Mouse (Mus musculus): ENCODE results near the gene Fhad1.
A peak's percentile ranks its signal among the peaks of the same experiment; 100 is the strongest.

Fhad1 gene

GRCm38 (mm10) chr4:141886385-141886968 is 128.4 kb downstream of the Fhad1 start:
- no peak for DNase-seq (ENCODE audit: low read depth, low spot score)

DNA sequence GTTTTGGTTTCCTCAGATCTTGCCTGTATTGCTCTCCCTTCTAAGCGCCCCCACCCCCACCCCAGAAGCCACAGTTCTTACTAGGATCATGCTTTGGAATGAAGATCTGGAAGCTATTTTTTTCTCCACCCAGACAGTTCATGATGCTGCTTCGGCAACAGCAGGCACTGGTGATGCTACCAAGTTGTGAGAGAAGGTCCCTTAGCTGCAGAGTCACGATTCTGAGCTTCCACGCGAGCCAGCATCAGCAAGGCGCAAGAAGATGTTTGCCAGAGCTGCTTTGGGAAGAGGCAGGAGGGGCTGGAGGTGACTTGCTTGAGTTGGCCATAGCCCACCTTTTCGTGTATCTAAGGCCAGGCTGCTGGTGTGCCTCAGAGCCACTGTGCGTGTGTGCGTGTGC is 129.4 kb downstream of the Fhad1 start:
- DNase-seq (ENCODE audit: low read depth, low spot score), result no peak

DNA sequence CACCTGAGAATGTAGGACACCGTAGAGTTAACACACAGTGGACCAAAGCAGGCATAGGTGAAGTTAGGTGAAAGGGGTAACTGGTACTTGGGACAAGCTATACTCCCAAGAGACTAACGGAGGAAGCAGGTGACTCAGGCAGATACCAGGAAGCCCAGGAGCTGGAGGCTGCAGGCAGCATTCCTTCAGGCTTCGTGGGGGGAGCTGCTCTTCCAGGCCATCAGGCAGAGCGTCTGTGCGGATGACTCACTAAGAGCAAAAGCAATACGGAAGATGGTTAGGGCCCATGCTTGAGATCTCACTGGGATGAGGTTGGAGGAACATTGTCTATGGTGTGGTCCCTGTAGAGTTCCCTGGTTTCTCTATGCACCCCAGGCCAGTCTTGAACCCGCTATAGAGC is 132.0 kb downstream of the Fhad1 start:
- DNase-seq (ENCODE audit: low read depth, low spot score), result no peak

- no peak for DNase-seq (ENCODE audit: low read depth, low spot score)
Observed at GRCm38 (mm10) chr4:141881950-141882349, 132.9 kb downstream of the Fhad1 start.

- DNase-seq (ENCODE audit: low read depth, low spot score), result no peak
Observed at GRCm38 (mm10) chr4:141881289-141881914, 133.5 kb downstream of the Fhad1 start.

- DNase-seq (ENCODE audit: low read depth, low spot score), result no peak
Observed at GRCm38 (mm10) chr4:141879875-141880274, 135.0 kb downstream of the Fhad1 start.

DNA sequence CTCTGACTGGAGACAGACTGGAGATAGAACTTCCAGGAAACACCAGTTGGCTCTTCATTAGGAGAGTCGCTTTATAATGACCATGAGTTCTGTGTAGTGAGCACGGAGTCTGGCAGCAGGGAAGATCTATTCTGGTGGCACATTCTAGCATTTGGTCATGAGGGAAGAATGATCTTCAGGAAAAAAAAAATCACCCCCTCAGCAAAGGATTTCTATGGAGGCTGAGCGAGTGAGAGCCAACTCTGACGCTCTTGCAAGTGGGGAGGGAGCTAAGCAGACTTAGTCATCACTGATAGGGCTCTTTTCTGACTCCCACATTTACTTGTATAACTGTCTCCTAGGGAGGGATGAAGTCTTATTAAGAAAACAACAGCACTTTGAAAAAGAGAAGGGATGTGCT is 135.8 kb downstream of the Fhad1 start:
- no peak for DNase-seq (ENCODE audit: low read depth, low spot score)

- no peak for DNase-seq (ENCODE audit: low read depth, low spot score)
Observed at GRCm38 (mm10) chr4:141878621-141879020, 136.3 kb downstream of the Fhad1 start.

DNA sequence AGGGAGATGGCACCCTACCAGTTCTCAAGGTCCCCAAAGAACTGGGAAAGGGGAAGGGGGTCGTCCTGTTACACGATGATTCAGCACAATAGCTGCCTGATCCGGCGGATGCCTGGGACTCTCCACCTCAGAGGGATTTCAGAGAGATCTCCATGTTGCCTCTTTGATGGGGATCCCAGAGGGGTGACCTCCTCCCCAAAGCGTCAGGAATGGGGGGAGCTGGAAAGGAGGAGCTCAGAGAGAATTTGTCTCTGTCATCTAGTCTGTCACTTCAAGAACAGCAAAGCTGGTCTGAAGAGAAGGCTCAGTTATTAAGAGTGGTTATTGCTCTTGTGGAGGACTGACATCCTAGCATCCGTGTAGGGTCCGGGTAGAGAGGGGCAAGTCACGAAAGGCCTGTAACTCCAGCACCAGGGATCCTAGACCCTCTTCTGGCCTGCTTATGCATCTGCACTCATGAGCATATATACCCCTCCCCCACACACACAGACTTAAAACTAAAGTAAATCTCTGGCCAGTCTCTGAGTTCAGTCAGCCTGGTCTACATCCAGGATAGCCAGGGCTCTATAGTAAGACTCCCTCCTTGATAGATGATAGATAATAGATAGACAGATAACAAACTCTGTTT is 139.3 kb downstream of the Fhad1 start:
- no peak for DNase-seq (ENCODE audit: low read depth, low spot score)

GRCm38 (mm10) chr4:141874601-141875460 is 140.1 kb downstream of the Fhad1 start, which contains the start of gene Efhd2:
Efhd2 (minus strand) TSS chr4:141874920.
- DNase-seq (ENCODE audit: low read depth, low spot score), result peak; percentile 80

GRCm38 (mm10) chr4:141874111-141874600 is 140.7 kb downstream of the Fhad1 start:
- DNase-seq (ENCODE audit: low read depth, low spot score), result no peak

GRCm38 (mm10) chr4:141872977-141873376 is 141.9 kb downstream of the Fhad1 start:
- DNase-seq (ENCODE audit: low read depth, low spot score), result no peak

GRCm38 (mm10) chr4:141871909-141872308 is 143.0 kb downstream of the Fhad1 start:
- no peak for DNase-seq (ENCODE audit: low read depth, low spot score)

DNA sequence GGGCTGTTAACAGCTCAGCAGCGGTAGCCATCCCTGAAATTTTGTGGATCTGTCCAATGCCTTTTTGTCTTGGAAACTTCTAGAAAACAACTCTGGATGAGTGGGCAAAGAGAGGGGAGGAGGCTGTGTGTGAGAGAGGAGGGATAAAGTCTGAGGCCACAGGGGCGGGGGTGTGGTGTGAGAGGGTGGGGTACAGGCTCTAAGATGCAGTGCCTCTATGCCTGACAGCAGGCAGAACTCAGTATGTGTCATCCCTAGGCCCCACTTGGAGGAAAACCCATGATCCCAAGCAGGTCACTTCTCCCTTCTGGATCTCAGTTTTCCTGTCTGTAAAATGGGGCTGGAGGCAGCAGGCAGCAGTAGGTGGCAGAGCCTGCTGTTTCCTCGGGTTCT is 143.6 kb downstream of the Fhad1 start:
- no peak for DNase-seq (ENCODE audit: low read depth, low spot score)

DNA sequence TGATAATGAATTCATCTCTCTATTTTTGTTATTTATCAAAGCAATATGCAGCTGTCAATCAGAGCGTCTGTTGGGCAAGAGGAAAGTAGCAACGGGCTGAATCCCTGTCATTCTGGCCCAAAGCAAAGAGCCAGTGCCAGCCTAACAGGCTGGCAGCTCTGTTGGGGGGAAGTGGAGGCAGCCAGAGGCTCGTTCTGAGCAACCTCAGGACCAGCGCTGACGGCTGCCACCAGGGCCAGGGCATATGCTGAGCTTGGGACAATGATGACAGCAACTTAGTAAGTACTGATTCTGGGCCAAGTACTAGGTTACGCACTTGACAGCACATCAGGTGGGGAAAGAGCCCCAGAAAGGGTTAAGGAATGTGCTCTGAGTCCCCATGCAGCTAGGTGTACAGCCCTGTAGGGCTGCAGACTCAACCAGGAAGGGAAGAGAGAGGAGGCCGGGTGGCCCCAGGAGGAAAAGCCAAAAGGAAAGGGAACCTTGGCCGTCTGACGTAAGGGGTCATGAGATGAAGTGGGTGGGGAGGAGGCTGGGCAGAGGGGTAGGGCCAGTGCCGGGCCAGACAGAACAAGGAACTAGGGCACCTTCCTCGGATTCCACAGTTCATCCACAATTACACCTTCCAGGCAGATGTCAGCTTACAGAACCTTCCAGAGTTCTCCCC is 144.1 kb downstream of the Fhad1 start:
- DNase-seq (ENCODE audit: low read depth, low spot score), result no peak

GRCm38 (mm10) chr4:141869436-141870215 is 145.3 kb downstream of the Fhad1 start:
- no peak for DNase-seq (ENCODE audit: low read depth, low spot score)

DNA sequence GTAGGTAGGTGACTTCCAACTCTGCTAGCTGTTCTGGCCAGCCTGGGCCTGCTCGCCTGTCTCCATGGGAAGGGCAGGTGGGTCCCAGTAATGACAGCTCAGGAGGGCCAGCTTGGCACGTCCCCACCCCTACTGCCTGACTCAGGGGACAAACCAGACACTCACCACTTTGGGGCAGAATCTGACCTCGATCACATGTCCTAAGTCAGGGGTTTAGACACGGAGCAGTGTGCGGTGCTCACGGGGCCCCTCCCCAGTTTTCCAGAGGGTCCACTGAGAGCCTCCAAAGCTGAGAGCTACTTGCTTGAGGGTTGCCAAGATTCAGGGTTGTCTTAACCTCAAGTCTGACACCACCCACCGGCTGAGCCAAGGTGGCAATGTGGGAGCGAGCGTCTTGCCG is 146.8 kb downstream of the Fhad1 start:
- DNase-seq (ENCODE audit: low read depth, low spot score), result no peak

DNA sequence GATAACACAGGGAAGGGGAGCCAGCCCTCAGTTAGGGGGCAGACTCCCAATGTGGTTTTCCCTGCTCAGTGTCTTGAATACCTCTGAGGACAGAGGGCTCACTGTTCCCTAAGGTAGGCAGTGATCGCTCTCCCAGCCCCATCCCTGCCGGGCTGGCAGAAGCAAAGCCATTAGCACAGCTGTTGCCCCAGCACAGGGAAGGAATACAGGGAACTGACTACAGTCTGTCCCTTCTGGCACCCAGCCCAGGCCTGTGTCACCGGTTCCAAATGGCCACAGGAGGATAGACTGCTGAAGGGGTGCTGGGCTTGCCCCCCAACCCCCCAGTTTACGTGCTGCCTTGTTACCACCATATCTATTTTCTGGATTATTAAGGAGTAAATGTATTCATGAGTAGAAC is 147.4 kb downstream of the Fhad1 start:
- DNase-seq (ENCODE audit: low read depth, low spot score), result no peak

GRCm38 (mm10) chr4:141866933-141867490 is 147.9 kb downstream of the Fhad1 start:
- no peak for DNase-seq (ENCODE audit: low read depth, low spot score)

DNA sequence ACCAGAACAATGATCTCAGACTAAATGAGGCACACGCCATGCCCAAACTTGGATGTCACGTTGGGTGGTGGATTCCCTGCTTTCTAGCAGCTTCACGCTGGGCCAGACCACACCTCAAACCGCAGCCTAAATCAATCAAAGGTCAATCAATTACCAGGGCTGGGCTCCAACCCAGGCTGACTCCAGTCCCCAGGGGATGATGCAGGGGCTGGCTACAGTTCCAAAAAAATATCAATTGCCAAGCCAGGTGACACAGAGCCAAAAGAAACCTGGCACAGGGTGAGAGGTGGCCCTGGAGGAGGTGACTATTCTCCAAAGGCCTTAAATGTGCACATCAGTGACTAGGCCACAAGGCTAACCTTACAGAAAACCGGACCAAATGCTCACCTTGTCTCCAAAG is 149.3 kb downstream of the Fhad1 start:
- DNase-seq (ENCODE audit: low read depth, low spot score), result no peak
